Mouse (Mus musculus): ENCODE data around the gene Defb45. TPM values are rescaled to one million over a fixed set of nuclear protein-coding genes. Genes with fewer than 3 reads are reported as not detected.
A peak's percentile ranks its signal among the peaks of the same experiment; 100 is the strongest.

The Defb45 gene
- total RNA-seq, 2 experiments from 2014 or later = not detected

DNA sequence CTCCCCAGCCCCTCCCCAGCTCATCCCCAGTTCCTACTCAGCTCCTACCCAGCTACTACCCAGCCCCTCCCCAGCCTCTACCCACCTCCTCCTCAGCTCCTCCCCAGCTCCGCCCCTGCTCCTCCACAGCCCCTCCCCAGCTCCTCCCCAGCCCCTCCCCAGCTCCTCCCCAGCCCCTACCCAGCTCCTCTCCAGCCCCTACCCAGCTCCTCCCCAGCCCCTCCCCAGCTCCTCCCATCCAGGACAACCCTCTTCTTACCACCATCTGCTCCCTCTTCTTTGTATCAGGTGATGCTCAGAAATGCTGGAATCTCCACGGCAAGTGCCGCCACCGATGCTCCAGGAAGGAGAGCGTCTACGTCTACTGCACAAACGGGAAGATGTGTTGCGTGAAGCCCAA lies 13.0 kb upstream of the Defb45 start:
- no peak for ATAC-seq (replicated peaks; ENCODE audit: poor library complexity, severe bottlenecking)

DNA sequence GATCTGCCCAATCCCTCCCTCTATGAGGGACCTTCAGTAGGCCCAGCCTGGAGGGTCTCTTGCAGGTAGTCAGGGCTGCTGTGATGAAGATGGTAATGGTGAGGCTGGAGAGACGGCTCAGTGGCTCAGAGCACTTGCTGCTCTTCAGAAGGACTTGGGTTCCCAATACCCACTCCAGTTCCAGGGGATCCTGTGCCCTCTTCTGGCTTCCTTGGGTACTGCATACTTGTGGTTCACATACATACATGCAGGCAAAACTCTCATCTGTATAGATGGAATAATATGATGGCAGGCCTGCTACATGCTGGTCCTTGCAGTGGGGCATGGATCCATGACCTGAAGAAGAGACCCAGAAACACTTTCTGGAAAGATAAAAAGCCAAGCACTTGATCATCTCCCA lies 9.5 kb upstream of the Defb45 start:
- no peak for ATAC-seq (replicated peaks; ENCODE audit: poor library complexity, severe bottlenecking)

DNA sequence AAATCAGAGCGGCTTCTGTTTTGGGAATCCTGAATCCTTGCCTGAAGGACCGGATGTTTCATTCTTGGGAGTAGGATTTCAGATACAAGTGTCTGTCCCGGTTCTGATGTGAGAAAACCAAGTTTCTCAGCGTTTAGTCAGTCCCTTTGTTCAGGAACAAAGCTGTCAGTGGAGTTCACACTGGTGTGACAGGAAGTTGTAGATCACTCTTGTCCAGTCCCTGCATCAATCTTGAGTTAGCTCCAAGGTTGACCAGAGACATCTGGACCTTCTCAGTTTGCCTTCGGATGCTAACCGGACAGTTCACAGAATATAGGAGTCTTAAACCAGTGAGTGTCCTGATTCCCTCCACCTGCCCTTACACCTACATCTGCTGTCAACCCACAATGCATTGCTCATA lies 8.5 kb upstream of the Defb45 start:
- ATAC-seq (replicated peaks; ENCODE audit: poor library complexity, severe bottlenecking) = no peak

DNA sequence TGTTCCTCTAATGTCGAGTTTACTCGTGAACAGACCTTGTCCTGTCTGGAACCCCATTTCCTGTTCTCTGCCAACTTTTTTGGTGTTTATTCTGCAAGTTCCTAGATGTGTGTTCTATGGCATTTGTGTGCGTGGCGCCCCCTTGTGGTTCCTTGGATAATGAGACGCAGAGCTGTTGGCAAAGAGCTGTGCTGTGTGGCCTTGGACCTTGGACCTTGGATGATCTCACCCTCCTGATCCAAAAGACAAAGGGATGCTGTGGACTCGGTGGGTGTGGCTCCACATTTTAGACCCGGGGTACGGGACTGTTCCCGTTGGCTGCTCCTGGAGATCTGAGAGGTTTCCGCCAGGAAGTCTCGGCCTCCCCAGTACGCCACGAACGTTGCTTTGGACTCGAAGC lies 4.9 kb upstream of the Defb45 start, which contains the start of gene Defb36:
Defb36 (plus strand) TSS at position 271 of the 400 bp plus-strand sequence.
- peak; percentile 46 for ATAC-seq (replicated peaks; ENCODE audit: poor library complexity, severe bottlenecking)

DNA sequence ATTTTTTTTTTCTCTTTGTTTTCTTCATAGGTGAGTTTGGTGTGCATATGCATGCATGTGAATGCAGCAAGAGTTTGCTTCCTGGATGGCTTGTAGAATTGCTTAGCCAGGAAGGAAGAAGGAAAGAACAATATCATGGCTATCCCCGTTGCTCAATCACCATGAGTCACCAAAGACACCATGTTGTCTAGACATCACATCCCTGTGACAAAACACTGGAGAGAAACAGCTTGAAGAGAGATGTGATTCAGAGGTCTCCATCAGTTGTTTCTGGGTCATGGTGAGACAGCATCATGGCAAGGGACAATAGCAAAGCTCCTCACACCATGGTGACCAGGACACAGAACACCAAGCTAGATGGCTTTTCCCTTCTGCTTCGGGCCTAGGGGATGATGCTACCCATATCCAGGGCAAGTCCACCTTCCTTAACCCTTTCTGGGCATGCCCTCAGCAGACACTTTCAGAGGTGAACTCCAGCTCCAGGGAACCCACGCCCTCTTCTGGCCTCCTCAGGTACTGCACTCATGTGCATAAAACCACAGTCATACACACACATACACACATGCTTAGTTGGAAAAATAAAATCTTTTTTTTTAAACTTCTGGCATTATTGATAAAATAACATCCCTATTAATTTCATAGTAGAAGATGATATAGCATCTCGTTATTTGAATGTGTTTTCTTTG lies 2.2 kb upstream of the Defb45 start:
- peak; percentile 61 for ATAC-seq (replicated peaks; ENCODE audit: poor library complexity, severe bottlenecking)

DNA sequence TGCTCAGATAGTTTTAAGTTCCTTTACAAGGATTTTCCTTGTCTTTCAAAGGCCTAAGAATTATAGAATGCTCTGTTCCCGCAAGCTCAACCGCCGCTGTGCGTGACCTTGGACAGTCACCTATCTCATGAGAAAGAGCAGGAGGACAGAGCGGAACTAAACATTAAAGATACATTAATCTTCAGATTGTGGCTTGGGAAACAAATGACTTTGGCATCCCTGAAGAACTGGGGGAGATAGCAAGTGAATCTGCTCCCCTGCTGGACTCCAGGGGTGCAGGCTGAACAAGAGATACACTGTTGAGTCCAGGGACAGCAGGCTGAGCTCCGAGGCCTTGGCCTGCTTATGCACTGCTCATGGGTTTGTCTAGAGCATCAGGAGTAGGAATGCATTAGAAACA lies 877 bp upstream of the Defb45 start:
- no peak for ATAC-seq (replicated peaks; ENCODE audit: poor library complexity, severe bottlenecking)

DNA sequence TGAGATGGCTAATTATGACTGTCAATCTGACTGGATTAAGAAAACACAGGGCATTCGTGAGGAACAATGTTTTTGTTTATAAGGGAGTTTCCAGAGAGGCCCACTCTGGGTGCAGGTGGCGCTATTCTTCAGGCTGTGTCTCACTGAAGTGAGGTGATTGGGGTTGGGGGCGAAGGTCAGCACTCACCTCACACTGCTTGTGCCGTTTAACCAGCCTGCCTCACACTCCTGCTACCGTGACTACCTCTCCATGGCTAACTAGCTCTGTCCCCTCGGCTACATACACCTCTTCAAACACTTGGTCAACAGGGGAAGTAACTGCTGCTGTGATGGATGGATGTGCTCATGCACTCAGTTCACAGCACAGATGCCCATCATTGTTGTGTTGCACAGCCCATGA lies 10.2 kb downstream of the Defb45 start:
- no peak for ATAC-seq (replicated peaks; ENCODE audit: poor library complexity, severe bottlenecking)

DNA sequence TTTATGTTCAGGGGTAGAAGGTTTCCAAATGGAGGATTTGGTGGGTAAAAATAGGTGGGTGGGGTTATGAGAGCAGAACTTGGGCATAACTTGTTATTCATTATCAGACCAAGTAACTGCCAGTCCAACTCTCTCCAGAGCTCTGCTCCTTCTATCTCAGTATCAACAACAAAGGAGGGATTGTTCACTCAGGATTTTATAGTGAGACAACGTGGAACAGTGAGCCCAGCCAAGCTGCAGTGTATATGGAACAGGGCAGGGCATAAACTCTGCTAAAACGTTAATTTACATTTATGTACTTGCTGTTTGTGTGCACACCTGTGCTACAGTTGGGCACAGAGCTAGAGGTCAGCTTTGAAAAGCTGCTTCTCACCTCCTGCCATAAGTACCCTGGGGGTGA lies 10.7 kb downstream of the Defb45 start:
- ATAC-seq (replicated peaks; ENCODE audit: poor library complexity, severe bottlenecking) = no peak

DNA sequence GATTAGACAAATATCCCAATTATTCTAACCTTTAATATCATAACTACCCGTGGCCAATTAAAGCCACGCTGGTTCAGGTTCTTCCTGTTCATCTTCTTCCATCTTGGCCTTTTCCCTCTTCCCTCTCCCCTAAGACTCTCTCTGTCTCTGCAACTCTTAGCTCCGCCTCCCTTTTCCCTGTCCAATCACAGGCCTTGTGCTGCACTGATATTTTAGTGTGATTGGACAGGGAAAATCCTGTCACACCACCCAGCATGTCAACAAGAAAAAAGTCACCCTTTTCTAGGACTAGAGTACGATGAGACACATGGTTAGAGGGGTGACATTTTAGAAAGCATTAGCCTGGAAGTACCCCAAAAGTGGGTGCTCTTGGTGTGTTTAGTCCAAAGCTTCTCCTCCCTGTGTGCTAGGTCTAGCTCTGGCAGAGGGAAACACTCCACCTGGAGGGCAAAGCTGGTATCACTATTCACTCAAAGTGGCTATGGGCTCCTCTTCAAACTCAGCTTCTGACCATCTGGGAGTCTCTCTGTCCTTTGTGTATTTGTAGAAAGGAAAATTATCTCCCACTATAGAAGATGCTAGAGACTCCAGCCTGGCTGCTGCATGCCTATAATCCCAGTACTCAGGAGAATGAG lies 12.2 kb downstream of the Defb45 start:
- ATAC-seq (replicated peaks; ENCODE audit: poor library complexity, severe bottlenecking) = peak; percentile 78

DNA sequence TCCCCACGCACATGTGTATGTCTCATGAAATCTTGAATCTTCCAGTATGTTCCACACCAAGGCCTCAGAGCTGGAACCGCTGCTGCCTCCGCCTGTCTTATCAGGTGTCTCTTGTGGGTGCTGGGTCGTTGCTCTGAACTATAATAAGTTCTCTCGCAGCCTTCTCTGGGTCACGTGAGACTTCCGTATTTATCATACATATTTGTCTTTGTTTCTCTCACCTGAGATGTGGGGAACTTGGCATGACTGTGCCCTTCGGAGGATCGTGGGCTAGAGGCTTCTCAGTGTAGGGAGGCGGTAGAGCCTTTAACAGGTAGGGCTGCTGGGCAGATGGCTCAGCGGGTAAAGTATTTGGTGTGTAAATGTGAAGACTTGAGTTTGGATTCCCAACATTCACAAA lies 18.6 kb downstream of the Defb45 start:
- no peak for ATAC-seq (replicated peaks; ENCODE audit: poor library complexity, severe bottlenecking)

DNA sequence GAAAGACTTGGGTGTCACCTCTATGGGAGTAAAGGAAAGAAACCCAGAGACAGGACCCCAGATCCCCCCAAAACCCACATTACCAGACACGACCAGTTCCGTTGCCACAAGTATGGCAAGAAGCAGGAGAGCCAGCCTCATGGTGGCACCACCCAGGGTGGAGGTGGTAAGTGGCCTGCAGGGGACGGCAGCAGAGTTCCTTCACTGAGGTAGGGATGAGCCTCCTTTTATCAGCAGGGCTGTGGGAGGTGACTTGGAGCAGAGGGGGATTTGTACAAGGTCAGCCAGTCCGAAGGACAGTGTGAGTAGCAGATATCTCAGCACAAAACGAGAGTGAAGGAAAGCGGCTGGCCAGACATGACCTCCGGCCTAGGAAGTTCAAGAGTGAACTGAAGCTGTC lies 19.1 kb downstream of the Defb45 start, which contains the start of gene Defb19:
Defb19 (minus strand) TSS at position 206 of the 400 bp plus-strand sequence.
- no peak for ATAC-seq (replicated peaks; ENCODE audit: poor library complexity, severe bottlenecking)

DNA sequence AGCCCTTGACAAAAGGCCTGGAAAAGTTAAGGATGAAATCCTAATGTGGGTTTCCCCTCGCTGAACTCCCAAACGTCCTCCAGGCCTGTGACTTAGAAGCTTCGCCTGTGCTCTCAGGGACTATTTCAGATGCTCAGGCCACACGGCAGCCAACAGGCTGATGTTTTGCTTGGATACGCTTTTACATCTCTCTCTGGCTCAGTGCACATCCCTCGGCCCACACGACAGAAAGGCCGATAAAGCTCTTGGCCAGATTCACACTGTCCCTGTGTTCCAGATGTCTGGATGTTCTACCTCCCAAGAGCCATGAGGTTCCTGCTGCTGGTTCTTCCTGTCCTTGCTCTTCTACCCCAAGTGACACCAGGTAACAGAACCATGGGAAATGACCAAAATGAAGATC lies 25.7 kb downstream of the Defb45 start:
- no peak for ATAC-seq (replicated peaks; ENCODE audit: poor library complexity, severe bottlenecking)

DNA sequence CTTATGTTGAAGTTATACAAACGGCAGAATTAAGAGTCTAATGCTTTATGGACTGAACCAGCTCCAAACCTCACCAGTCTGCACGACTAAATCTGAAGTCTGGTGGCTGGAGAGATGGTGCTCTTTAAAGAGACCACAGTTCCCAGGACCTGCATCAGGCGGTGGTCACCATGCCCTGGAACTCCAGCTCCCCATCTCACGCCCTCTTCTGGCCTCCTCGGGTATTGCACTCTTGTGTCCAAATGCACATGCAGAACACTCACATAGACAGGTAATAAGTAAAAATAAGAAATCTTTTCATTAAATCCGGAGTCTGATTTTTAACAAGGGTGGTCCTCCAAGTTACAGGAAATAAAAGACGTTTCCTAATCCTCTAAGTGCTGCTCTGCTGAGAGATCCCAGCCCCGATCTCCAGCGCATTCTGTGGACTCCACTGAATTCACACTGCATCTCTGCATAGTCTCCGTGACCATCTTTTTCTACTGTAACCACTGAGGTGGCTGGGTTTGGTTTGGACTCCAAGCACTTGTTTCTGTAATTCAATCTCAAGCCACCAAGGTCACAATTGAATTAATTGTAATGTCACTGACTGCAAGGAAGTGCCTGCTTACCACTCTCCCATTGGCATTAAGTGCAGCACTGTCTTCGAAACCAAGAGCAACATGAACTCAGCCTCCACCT lies 26.9 kb downstream of the Defb45 start, which contains the start of gene Defb21:
Defb21 (plus strand) TSS at position 631 of the 681 bp plus-strand sequence.
- no peak for ATAC-seq (replicated peaks; ENCODE audit: poor library complexity, severe bottlenecking)

DNA sequence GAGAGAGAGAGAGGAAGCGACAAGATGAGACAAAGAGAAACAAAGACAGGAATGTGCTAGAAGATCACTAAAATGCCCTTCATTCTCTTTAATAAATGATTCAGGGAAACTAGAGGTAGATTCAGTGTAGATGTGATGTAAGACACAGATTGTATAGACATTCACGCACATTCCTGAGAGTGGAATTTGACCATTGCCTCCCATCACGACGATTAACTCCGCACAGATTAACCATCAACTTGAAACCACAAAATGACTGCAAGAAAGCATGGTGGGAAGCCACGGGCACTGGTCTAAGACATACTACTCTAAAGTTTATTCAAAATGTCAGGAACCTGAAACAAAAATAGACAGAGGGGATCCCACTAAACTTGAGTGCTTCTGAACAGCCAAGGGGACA lies 28.9 kb downstream of the Defb45 start:
- ATAC-seq (replicated peaks; ENCODE audit: poor library complexity, severe bottlenecking) = no peak

DNA sequence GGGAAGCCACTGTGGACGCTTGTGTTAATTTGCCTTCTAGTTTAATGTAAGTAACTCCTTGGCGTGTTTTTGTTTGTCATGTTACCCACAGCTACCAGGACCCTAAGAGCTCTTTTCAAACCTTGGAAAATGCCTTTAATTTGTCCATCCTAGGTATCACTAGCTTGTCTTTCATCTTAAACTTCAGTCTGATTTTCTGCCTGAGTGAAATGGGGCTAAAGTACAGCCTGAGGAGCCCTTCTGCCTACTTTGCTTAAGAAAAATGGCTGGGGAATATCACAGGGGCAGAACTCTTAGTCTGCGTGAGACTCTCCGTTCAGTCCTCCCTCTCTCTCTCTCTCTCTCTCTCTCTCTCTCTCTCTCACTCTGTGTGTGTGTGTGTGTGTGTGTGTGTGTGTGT lies 29.3 kb downstream of the Defb45 start:
- no peak for ATAC-seq (replicated peaks; ENCODE audit: poor library complexity, severe bottlenecking)

DNA sequence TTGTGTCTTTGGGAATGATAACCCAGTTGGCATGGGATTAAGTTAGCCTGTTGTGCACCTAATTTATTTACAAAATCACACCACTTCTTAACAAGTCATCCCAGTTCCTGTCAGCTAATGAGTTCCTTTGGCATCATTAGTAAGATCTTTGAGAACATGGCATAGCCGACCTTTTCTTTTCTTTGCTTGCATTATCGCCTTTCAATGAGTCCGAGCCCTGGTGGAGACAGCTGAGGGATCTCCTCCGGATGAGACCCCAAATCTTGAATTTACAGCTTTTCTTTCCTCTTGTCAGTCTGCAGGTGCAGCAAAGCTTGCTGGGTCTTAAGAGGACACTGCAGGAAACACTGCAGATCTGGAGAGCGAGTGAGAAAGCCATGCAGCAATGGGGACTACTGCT lies 30.2 kb downstream of the Defb45 start, which contains the start of gene Gm17416:
Gm17416 (plus strand) TSS at position 301 of the 400 bp plus-strand sequence.
- no peak for ATAC-seq (replicated peaks; ENCODE audit: poor library complexity, severe bottlenecking)

DNA sequence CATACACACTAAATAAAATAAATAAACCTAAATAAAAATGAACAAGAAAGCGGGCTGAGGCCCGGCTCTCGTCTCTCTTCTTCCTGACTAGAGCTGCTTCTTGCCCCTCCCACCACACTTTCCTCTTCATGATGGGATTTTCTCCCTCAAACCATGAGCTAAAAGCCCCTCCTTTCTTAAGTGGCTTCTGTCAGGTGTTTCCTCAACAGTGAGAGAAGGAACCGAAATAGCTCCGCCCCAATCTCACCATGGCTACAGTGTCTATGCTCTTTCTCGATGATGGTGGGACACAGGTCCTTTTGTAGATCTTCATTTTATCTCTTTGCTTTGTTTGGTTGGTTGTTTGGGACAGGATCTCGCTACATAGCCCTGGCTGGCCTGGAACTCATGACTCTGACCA lies 42.5 kb downstream of the Defb45 start:
- ATAC-seq (replicated peaks; ENCODE audit: poor library complexity, severe bottlenecking) = no peak; the same call in 1 of the 2 replicates

DNA sequence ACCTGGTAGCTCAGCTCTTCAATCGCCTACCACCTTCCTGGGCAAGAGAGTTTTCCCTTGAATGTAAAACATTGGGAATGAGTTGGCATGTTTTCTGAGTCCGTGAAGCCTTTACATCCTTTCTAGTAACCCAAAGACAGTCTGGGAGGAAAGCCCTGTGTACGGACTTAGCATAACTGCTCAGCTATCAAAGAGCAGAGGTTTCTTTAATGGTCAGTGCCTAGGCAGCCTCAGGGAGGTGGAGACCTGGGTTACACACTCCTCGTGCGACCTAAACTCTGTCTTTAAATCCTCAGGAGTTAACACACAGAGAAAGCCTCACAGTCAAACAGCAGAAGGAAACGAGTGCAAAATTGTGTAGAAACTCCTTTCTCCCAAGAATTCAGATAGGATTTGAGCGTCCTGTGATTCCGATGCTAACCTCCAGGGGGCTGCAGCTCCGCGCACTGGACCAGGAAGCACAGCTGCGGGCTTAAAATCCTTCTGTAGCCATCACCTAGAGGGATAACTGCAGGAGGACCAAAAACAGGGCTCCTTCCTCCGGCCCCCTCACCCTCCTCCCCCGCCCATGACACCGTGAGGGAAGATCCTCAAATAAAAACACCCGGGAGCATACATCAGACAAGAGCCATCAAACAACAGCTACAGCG lies 45.3 kb downstream of the Defb45 start:
- peak; percentile 76 for ATAC-seq (replicated peaks; ENCODE audit: poor library complexity, severe bottlenecking)

DNA sequence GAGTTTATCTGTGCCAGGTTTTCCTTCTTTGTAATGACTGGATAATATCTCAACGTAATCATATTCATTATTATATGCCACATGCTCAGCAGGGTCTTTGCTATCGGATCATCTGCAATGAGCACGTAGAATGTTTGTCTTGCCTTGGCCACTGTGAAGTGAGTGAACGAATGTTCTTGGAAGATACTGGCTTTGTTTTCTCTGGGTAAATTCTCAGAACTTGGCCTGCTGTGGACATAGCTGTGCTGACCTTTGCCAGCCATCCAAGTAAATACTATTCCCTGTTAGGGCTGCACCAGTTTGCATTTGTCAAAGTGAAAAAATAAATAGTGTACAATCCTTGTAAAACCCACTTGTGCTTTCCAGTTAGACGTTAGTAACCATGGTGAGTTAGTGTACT lies 51.1 kb downstream of the Defb45 start:
- ATAC-seq (replicated peaks; ENCODE audit: poor library complexity, severe bottlenecking) = no peak

DNA sequence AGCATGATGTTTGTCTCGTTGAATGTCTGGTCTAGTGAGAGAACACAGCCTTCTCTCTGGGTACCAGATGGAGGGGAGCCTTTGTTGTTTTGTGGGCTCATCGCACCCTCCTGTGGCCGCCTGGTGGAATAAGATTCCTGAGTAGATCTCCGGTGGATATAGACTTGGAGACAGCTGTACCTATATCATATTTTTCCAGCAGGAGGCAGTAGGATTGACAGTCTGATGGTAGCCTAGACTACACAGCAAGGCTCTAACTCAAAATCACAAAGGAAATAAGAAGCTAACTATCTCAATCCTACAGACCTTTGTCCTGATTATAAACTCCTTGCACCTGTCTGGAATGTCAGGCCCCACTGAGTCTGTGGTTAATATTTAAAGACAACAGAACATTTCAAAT lies 54.5 kb downstream of the Defb45 start:
- peak; percentile 66 for ATAC-seq (replicated peaks; ENCODE audit: poor library complexity, severe bottlenecking)

DNA sequence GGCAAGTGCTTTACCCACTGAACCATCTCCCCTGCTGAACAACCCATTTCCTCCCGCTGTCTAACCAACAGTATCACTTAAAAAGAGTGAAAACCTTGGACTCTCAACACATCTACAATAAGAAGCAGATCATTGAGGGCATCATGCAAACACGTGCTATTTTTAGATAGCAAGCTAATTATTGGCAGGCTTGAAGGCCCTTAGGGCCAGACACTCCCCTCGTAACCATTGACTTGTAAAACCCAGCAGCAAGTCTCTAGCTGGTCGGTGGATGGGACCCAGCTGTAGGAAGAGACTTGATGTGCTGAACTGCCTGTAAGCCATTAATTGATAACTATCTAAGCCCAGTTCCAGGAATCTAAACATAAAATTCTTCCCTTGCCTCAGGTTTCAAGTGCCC lies 55.7 kb downstream of the Defb45 start:
- ATAC-seq (replicated peaks; ENCODE audit: poor library complexity, severe bottlenecking) = no peak
